Mouse (Mus musculus) heart, embryonic 15.5 days (tissue): ENCODE measurements around the gene Pax3. TPM values are rescaled to one million over a fixed set of nuclear protein-coding genes. Genes with fewer than 3 reads are reported as not detected.

Source experiments
- ATAC-seq: fragments of 200-750 bp; cut with Nextera tagmentation; replicated peaks from 2 replicates; pipeline ENCODE4 v1.8.0; 2017; ENCODE audit warnings: low read depth, moderate TSS enrichment; ENCODE audit not compliant: insufficient number of reproducible peaks, insufficient read depth, low FRiP score
- H3K27ac ChIP-seq: fragments of 300-500 bp; sonication (generic); 2 replicates; pipeline ENCODE4 v1.5.1; 2015; ENCODE audit warnings: mild to moderate bottlenecking, inconsistent platforms
- H3K27me3 ChIP-seq: fragments of 300-500 bp; sonication (generic); 2 replicates; pipeline ENCODE4 v1.6.1; 2015; ENCODE audit warnings: inconsistent platforms
- H3K36me3 ChIP-seq: fragments of 300-500 bp; sonication (generic); 2 replicates; pipeline ENCODE4 v1.6.1; 2015; ENCODE audit warnings: mild to moderate bottlenecking, inconsistent platforms
- H3K4me1 ChIP-seq: fragments of 300-500 bp; sonication (generic); replicated peaks from 2 replicates; pipeline ENCODE4 v1.6.1; 2015; ENCODE audit warnings: inconsistent platforms
- H3K4me2 ChIP-seq: fragments of 300-500 bp; sonication (generic); 2 replicates; pipeline ENCODE4 v1.6.1; 2015; ENCODE audit warnings: inconsistent platforms, mild to moderate bottlenecking, moderate library complexity
- H3K4me3 ChIP-seq: fragments of 300-500 bp; sonication (generic); 2 replicates; pipeline ENCODE4 v1.5.1; 2015; ENCODE audit warnings: mild to moderate bottlenecking, inconsistent platforms
- H3K9ac ChIP-seq: fragments of 300-500 bp; sonication (generic); 2 replicates; pipeline ENCODE4 v1.6.1; 2015; ENCODE audit warnings: mild to moderate bottlenecking, inconsistent platforms
- H3K9me3 ChIP-seq: fragments of 300-500 bp; sonication (generic); replicated peaks from 2 replicates; pipeline ENCODE4 v1.6.1; 2016; ENCODE audit warnings: inconsistent platforms
- WGBS: fragments of 180-500 bp; shearing (Covaris S2); methylation state at CpG from one replicate; pipeline ENCODE4 v1.1.7; 2015; ENCODE audit warnings: mixed read lengths; 5-methylcytosine and 5-hydroxymethylcytosine counted together
- polyA plus RNA-seq: library from polyadenylated mRNA; unstranded; fragments of >200 nt; fragmentation: Nextera tagmentation; extraction: Ambion mirVana; gene quantifications from 2 replicates; pipeline ENCODE4 v1.2.1, GENCODE M21; 2015

Gene Pax3
- polyA plus RNA-seq, 1 experiment from 2014 or later: 0.15 TPM

DNA sequence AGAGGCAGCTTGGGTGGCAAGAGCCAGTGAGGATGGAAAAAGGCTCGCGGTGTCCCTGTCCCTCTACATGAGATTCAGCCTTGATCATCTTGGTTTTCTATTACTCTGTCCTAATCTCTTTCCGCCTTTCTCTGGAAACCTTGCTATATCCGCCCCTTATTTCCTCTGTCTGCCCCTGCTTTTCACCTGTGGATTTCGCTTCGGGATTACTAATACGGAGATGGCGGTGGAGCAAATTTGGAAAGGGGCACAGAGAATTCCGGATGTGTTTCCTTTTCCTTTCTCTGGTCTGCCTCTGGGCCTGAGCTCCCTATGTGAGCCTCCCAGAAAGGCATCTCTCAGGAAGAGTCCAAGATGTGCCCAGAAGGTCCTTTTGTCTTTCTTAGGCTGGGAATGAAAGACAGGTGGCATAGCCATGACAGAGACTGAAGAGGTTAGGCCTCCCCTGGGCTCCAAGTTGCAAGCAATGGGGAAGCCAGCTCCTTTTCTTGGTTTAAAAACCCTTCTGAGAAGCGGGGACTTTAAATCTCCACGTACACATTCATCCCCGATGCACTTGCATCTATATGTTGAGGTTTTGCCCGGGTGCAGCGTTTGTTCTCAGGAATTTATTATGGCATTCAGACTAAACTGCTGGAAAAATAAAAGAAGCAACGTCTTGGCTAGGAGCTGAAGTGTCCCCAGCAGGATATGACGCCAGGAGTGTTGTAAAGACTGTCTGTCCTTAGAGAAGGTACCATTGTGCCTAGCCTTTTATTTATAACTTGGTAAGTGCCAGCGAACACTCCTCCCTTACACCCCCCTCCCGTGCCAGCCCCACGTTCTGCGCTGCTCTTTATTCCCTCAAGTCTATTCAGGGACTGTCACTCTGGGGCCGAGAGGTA is 659 bp upstream of the Pax3 start:
- ATAC-seq: no peak
- no peaks in the 10 kb centered on the region for H3K36me3 ChIP-seq

DNA sequence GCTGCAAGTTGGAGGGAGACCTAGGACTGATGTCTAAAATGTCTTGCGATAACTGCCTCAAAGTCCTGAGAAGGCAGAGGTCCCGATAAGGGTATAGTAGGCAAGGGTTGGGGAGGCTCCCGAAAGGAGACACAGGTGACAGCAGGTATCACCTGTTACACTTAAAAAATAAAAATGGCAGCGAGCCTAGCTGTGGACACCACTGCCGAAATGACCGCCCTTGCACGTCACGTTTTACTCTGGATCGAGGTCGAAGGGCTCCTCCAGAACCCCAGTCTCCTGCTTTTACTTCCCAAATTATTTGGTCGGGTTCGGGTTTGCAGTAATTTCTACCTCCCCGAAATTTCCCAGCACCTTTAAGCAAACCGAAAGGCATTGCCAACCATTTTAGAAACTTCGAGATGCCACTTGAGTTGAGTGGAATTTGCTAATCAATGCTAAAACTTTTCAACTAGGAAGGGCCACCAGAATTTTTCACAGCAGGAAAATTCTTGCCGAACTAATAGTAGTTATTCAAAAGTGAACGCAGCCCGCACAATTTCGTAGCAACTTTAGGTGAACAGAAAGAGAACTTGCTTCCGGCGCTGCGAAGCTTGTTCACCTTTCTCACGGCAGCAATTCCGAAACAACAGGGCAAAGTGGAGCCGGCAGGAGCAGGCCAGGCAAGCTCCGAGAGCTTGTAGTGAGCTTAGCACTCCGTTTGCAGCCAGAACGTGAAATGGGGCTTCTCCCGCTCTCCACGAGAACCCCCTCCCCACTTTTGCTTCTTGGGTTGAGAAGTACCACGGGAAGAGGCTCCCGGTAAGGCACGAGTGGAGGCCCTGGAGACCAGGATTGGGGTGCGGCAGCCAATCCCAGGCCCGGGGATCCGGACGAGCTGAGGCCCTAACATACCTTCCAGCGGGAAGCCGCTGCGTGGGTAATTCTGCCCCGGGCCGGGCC is 892 bp downstream of the Pax3 start:
- Histone ChIP-seq H3K9ac (no peak overlapping the region), H3K4me3 (peak overlapping the region; percentile 38), H3K27ac (no peak overlapping the region), H3K27me3 (peaks cover 99% of the 10 kb centered on the region), H3K4me2 (peak overlapping the region; percentile 61), H3K9me3 (no peaks in the 10 kb centered on the region), H3K4me1 (peaks cover 14% of the 10 kb centered on the region), H3K36me3 (no peaks in the 10 kb centered on the region)
- ATAC-seq: no peak
- WGBS: 1% methylated on average over 42 of the region's 42 CpGs

More for the DNA sequence above, 659 bp upstream of the Pax3 start:
- 2% methylated on average over 21 of the region's 21 CpGs for WGBS
- H3K9me3 ChIP-seq: no peaks in the 10 kb centered on the region
- peak overlapping the region; percentile 61 for H3K4me2 ChIP-seq
- no peak overlapping the region for H3K9ac ChIP-seq
- H3K4me1 ChIP-seq: peaks cover 16% of the 10 kb centered on the region
- H3K27ac ChIP-seq: no peak overlapping the region
- H3K4me3 ChIP-seq: peak overlapping the region; percentile 38
- H3K27me3 ChIP-seq: peaks cover 97% of the 10 kb centered on the region

DNA sequence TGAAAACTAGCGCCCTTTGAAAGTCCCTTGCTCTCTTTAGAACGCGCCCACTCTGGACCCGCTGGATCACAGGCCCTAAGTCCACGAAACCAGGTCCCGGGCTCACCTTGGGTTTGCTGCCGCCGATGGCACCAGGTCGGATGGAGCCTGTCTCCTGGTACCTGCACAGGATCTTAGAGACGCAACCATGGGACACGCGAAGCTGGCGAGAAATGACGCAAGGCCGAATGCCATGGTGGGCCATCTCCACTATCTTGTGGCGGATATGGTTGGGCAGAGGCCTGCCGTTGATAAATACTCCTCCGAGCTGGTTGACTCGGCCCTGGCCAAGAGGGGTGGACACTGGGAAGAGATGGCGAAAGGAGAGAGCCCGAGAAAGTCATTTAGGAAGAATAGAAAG is 1.8 kb downstream of the Pax3 start:
- Histone ChIP-seq H3K27ac (no peak overlapping the region), H3K27me3 (peaks cover 99% of the 10 kb centered on the region), H3K4me3 (no peak overlapping the region), H3K36me3 (no peaks in the 10 kb centered on the region), H3K9ac (no peak overlapping the region), H3K4me2 (no peak overlapping the region), H3K9me3 (no peaks in the 10 kb centered on the region), H3K4me1 (peaks cover 14% of the 10 kb centered on the region)
- no peak for ATAC-seq
- WGBS: 5% methylated on average over 21 of the region's 21 CpGs

GRCm38 (mm10) chr1:78194381-78195047 is 2.4 kb downstream of the Pax3 start:
- H3K9ac ChIP-seq: no peak overlapping the region
- no peak for ATAC-seq
- no peak overlapping the region for H3K4me2 ChIP-seq
- H3K4me1 ChIP-seq: peaks cover 19% of the 10 kb centered on the region
- no peaks in the 10 kb centered on the region for H3K9me3 ChIP-seq
- peaks cover 99% of the 10 kb centered on the region for H3K27me3 ChIP-seq
- no peak overlapping the region for H3K27ac ChIP-seq
- WGBS: 8% methylated on average over 6 of the region's 6 CpGs
- H3K36me3 ChIP-seq: no peaks in the 10 kb centered on the region
- no peak overlapping the region for H3K4me3 ChIP-seq

DNA sequence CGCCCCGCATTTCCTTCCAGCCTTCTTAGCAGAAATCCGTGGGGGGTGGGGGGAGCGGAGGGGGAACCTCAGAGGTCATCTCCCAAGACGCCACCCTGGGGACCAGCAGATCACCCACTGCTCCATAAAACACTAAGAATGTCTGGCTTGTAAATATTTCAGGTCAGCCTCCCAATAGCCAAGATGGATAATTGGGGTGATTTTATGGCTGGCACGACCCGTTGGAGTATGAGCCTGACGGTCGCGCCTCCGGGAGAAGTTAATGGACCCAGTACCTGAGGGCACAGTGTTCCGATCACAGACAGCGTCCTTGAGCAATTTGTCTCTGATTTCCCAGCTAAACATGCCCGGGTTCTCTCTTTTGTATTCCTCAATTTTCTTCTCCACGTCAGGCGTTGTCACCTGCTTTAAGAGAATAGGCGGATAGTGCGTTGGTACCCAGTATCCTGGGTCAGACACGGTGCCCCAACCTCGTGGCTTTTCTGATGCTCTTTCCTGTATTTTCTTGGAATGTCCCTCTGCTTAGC is 3.4 kb downstream of the Pax3 start:
- Histone ChIP-seq H3K4me2 (no peak overlapping the region), H3K4me1 (peaks cover 22% of the 10 kb centered on the region), H3K4me3 (no peak overlapping the region), H3K9ac (no peak overlapping the region), H3K36me3 (no peaks in the 10 kb centered on the region), H3K9me3 (no peaks in the 10 kb centered on the region), H3K27me3 (peaks cover 98% of the 10 kb centered on the region), H3K27ac (no peak overlapping the region)
- ATAC-seq: no peak
- 1% methylated on average over 20 of the region's 20 CpGs for WGBS

- Histone ChIP-seq H3K4me3 (no peak overlapping the region), H3K27ac (no peak overlapping the region), H3K9ac (no peak overlapping the region), H3K4me1 (peaks cover 22% of the 10 kb centered on the region), H3K36me3 (no peaks in the 10 kb centered on the region), H3K27me3 (peaks cover 98% of the 10 kb centered on the region), H3K9me3 (no peaks in the 10 kb centered on the region), H3K4me2 (no peak overlapping the region)
- ATAC-seq: no peak
- 3% methylated on average over 20 of the region's 20 CpGs for WGBS
These were observed 4.0 kb downstream of the Pax3 start for GRCm38 (mm10) chr1:78192746-78193464.

DNA sequence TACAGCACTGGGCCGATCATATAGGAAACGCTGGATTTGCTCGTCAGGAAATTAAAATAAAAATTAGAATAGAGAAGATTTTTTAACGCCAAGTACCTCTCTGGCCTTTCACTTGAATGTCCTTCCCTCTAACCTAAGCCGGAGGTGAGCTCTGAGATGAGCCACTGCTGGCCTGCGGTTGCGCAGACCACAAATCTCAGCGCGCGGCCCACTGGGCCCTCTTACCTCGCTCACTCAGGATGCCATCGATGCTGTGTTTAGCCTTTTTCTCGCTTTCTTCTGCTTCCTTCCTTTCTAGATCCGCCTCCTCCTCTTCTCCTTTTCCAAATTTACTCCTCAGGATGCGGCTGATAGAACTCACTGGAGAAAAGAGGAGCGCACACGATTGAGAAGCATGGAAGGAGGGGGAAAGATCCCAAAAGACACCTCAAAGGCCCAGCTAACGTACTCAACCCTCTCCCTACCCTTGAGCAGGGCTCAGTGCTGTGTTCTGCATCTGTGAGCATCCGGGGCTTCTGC is 4.7 kb downstream of the Pax3 start:
- Histone ChIP-seq H3K4me1 (peaks cover 22% of the 10 kb centered on the region), H3K4me3 (no peak overlapping the region), H3K27ac (no peak overlapping the region), H3K4me2 (no peak overlapping the region), H3K36me3 (no peaks in the 10 kb centered on the region), H3K9ac (no peak overlapping the region), H3K27me3 (peaks cover 98% of the 10 kb centered on the region), H3K9me3 (no peaks in the 10 kb centered on the region)
- no peak for ATAC-seq
- 12% methylated on average over 19 of the region's 19 CpGs for WGBS

DNA sequence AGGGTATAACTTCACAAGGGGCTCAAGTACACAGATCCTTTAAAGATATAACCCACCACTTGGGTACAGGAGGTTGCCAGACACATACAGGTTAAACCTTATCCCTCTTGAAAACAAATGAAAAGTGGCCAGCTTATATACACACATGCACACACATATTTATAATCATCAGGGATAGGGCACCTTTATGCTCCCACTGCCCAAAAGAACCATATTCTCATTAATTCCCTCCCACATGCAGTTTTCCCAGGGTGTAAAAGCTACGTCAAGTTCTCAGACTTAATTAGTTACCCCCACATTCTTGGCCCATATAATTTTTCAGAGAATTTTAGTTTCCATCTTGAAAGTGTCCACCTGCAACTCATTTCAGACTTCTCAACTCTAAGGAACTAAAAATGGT is 5.2 kb downstream of the Pax3 start:
- ATAC-seq: no peak
- Histone ChIP-seq H3K9ac (no peak overlapping the region), H3K36me3 (no peaks in the 10 kb centered on the region), H3K27ac (no peak overlapping the region), H3K4me1 (peaks cover 17% of the 10 kb centered on the region), H3K9me3 (no peaks in the 10 kb centered on the region), H3K27me3 (peaks cover 98% of the 10 kb centered on the region), H3K4me3 (no peak overlapping the region), H3K4me2 (no peak overlapping the region)
- 55% methylated on average over 1 of the region's 1 CpGs for WGBS

GRCm38 (mm10) chr1:78191331-78191730 is 5.6 kb downstream of the Pax3 start:
- no peak for ATAC-seq

DNA sequence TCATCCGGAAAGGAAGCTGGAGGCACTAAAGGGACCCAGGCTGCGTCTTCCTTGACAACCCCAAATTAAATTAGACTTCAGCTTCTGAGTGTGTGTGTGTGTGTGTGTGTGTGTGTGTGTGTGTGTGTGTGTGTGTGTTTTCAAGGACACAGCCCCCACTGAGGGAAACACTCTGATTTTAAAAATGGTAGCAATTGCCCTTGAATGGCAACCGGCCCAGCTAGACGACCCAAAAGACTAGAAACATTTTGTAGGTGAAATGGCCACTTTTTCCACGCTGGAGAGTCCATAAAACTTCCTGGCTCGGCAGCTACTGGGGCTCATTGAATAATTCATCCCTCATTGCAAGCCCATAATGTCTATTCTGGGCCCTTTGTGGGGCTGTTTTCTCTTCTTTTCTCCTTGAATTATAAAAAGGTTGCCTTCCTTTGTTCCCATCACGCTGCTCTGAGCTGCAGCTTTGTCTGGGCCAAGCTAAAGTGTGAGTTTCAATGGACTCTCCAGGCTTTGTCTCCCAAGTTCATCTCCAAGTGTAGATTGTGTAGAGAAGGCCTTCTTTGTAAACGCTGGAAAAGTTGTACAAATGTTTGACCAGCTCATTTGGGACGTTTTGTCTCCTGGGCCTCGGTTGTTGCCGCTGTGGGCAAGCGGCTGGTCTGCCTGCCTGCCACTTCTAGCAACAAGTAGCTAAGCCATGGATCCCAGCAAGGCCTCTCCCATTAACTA is 6.4 kb downstream of the Pax3 start:
- peaks cover 10% of the 10 kb centered on the region for H3K4me1 ChIP-seq
- 17% methylated on average over 12 of the region's 12 CpGs for WGBS

More at GRCm38 (mm10) chr1:78191331-78191730, 5.6 kb downstream of the Pax3 start:
- no peak overlapping the region for H3K4me3 ChIP-seq
- H3K36me3 ChIP-seq: no peaks in the 10 kb centered on the region
- H3K27ac ChIP-seq: no peak overlapping the region
- no peak overlapping the region for H3K4me2 ChIP-seq
- H3K9me3 ChIP-seq: no peaks in the 10 kb centered on the region
- peaks cover 13% of the 10 kb centered on the region for H3K4me1 ChIP-seq
- WGBS: 61% methylated on average over 1 of the region's 1 CpGs
- no peak overlapping the region for H3K9ac ChIP-seq
- H3K27me3 ChIP-seq: peaks cover 97% of the 10 kb centered on the region

More for the DNA sequence above, 6.4 kb downstream of the Pax3 start:
- Histone ChIP-seq H3K9ac (no peak overlapping the region), H3K4me3 (no peak overlapping the region), H3K27ac (no peak overlapping the region), H3K9me3 (no peaks in the 10 kb centered on the region), H3K36me3 (no peaks in the 10 kb centered on the region), H3K27me3 (peaks cover 97% of the 10 kb centered on the region), H3K4me2 (no peak overlapping the region)
- no peak for ATAC-seq
